Mouse (Mus musculus) small intestine, adult 2 months (tissue): ENCODE measurements around the gene Tob2.

Experiments used
- CTCF ChIP-seq: fragments of 200-500 bp; IDR thresholded peaks from 2 replicates; pipeline ENCODE4 v1.5.1; 2012; ENCODE audit warnings: low read depth, mild to moderate bottlenecking, control low read depth, inconsistent platforms, low read length, moderate library complexity, mixed read lengths; ENCODE audit not compliant: insufficient replicate concordance, insufficient read length; ENCODE audit errors: extremely low read depth
- POLR2A ChIP-seq: fragments of 200-500 bp; IDR thresholded peaks from 2 replicates; pipeline ENCODE4 v1.6.1; 2012; ENCODE audit warnings: low read depth, mild to moderate bottlenecking, control low read depth, inconsistent platforms, low read length, moderate library complexity

- TF ChIP-seq CTCF (no peak), POLR2A (no peak; the same call in 1 of the 2 replicates)
These were observed 997 bp upstream of the Tob2 start for GRCm38 (mm10) chr15:81859330-81860255.
